Mouse (Mus musculus) midbrain, postnatal 0 days (tissue): Measurements from ENCODE around the gene Olfr218. TPM values are rescaled to one million over a fixed set of nuclear protein-coding genes. Genes with fewer than 3 reads are reported as not detected.
"Not testable (repeated sequence)": the region's sequence is repeated elsewhere in the genome, so short reads cannot be mapped to it uniquely, and the experiment has no call there.

Experiments
- ATAC-seq: fragments of 200-750 bp; cut with Nextera tagmentation; 2 replicates; pipeline ENCODE4 v1.8.0; 2017; ENCODE audit warnings: moderate number of reproducible peaks, mild to moderate bottlenecking, moderate TSS enrichment, moderate library complexity; ENCODE audit not compliant: low FRiP score
- DNase-seq: peaks from one replicate; pipeline ENCODE4 v3.0.0-alpha.2; 2015; ENCODE audit warnings: low spot score
- H3K27ac ChIP-seq: fragments of 300-500 bp; sonication (generic); 2 replicates; pipeline ENCODE4 v1.5.1; 2014; ENCODE audit warnings: low read depth, mild to moderate bottlenecking, low read length, mixed read lengths
- H3K27me3 ChIP-seq: fragments of 300-500 bp; sonication (generic); 2 replicates; pipeline ENCODE4 v1.6.1; 2014; ENCODE audit warnings: low read length, control low read depth, mixed read lengths; ENCODE audit not compliant: insufficient read depth
- H3K36me3 ChIP-seq: fragments of 300-500 bp; sonication (generic); 2 replicates; pipeline ENCODE4 v1.6.1; 2014; ENCODE audit warnings: low read length, control low read depth, mixed read lengths; ENCODE audit not compliant: insufficient read depth
- H3K4me1 ChIP-seq: fragments of 300-500 bp; sonication (generic); 2 replicates; pipeline ENCODE4 v1.6.1; 2014; ENCODE audit warnings: mild to moderate bottlenecking, control low read depth, antibody characterized with exemption, low read length, mixed read lengths; ENCODE audit not compliant: insufficient read depth
- H3K4me2 ChIP-seq: fragments of 300-500 bp; sonication (generic); 2 replicates; pipeline ENCODE4 v1.6.1; 2014; ENCODE audit warnings: low read depth, mild to moderate bottlenecking, low read length, mixed read lengths; ENCODE audit not compliant: poor library complexity, severe bottlenecking
- H3K4me3 ChIP-seq: fragments of 300-500 bp; sonication (generic); 2 replicates; pipeline ENCODE4 v1.5.1; 2014; ENCODE audit warnings: low read depth, mild to moderate bottlenecking, low read length, moderate library complexity
- H3K9ac ChIP-seq: fragments of 300-500 bp; sonication (generic); replicated peaks from 2 replicates; pipeline ENCODE4 v1.6.1; 2014; ENCODE audit warnings: mild to moderate bottlenecking, low read length, moderate library complexity, mixed read lengths; ENCODE audit not compliant: poor library complexity, severe bottlenecking
- H3K9me3 ChIP-seq: fragments of 300-500 bp; sonication (generic); 2 replicates; pipeline ENCODE4 v1.6.1; 2016; ENCODE audit warnings: low read length, control low read depth
- CTCF ChIP-seq: IDR thresholded peaks from 2 replicates; pipeline ENCODE4 v1.5.1; 2016; ENCODE audit warnings: antibody characterized with exemption, mild to moderate bottlenecking
- WGBS: fragments of 180-500 bp; shearing (Covaris S2); extraction: QIAGEN DNeasy Blood & Tissue Kit; methylation state at CpG from one replicate; pipeline ENCODE4 v1.1.7; 2014; 5-methylcytosine and 5-hydroxymethylcytosine counted together
- polyA plus RNA-seq: library from polyadenylated mRNA; unstranded; fragments of >200 nt; fragmentation: Nextera tagmentation; extraction: Ambion mirVana; gene quantifications from 2 replicates; pipeline ENCODE4 v1.2.1, GENCODE M21; 2015
- total RNA-seq: library from RNA; depleted of rRNA; stranded (reverse); fragments of >200 nt; gene quantifications from 2 replicates; pipeline ENCODE4 v1.2.3, GENCODE M21; 2014; rRNA removed

Gene Olfr218
- total and polyA plus RNA-seq, 2 experiments from 2014 or later: not detected

DNA sequence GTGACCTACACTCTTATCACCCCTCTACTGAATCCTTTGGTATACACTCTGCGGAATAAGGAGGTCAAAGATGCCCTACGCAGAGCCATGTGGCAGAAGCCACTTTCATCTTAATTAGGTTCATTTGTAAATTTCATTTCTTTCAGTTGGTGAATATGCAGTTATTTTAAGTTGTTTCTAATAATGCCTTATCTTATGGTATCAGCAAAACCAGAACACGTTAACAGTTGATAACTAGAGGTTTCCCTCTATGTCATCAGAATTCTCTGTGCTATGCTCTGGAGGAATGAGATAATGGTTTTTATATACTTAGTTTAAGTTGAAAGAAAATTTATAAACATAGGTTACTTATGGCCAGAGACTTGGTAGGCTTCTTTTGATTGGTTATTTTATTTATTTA lies 18.9 kb downstream of the Olfr218 start:
- Histone ChIP-seq H3K36me3 (no peaks in the 10 kb centered on the region), H3K9ac (no peak overlapping the region), H3K27ac (no peak overlapping the region), H3K4me2 (no peak overlapping the region), H3K27me3 (no peaks in the 10 kb centered on the region), H3K9me3 (no peaks in the 10 kb centered on the region), H3K4me3 (no peak overlapping the region), H3K4me1 (no peaks in the 10 kb centered on the region)
- no peak for TF ChIP-seq CTCF
- ATAC-seq: no peak
- 93% methylated on average over 3 of the region's 3 CpGs for WGBS
- no peak for DNase-seq

DNA sequence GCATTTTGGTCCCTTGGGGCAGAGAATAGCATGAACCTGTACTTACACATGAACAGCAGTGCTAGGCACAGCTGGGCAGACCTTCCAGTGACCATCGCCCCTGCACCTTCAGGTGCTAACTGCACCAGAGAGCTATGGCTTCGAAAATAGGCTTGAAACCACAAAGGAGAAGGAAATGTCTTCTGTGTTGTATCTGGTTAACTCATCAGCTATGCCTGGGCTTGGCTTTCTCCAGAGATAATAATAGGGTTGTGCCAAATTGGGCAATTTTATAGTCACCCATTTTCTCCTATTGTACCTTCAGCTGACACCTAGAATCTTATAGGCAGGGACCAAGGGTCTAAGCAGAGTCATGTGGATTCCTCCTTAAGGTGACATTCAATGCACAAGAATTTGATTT lies 29.5 kb downstream of the Olfr218 start, which contains the start of gene Fcer1a:
Gene Fcer1a, minus strand, starts transcription at position 134 of the 400 bp plus-strand sequence.
- Histone ChIP-seq H3K27ac (no peak within 1 kb of the TSS), H3K4me3 (no peak within 1 kb of the TSS), H3K9me3 (no peaks in the 10 kb centered on the region), H3K27me3 (no peaks in the 10 kb centered on the region), H3K4me2 (no peak within 1 kb of the TSS), H3K36me3 (no peaks in the 10 kb centered on the region), H3K9ac (no peak within 1 kb of the TSS), H3K4me1 (no peaks in the 10 kb centered on the region)
- DNase-seq (no peak), ATAC-seq (no peak)
- 74% methylated on average over 2 of the region's 2 CpGs for WGBS
- TF ChIP-seq CTCF: no peak

DNA sequence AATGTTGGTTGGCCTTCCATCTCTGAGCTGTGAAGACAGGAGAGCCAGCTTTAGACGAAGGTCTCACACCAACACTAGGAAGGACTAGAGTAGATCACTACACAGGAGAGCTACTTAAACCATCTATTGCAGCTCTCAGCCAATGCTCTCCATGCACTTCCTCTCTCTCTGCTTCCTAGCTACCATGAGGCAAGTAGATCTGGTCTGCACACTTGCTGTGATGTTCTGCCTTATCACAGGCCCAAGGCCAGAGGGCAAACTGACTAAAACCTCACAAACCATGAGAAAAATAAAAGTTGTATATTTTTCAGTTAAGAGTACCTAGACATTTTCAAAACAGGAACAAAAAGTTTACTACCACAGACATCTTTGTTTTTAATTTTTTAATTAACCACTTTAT lies 39.4 kb downstream of the Olfr218 start:
- not testable (repeated sequence) for ATAC-seq, H3K4me2 ChIP-seq, H3K27ac ChIP-seq, H3K4me3 ChIP-seq, DNase-seq, H3K27me3 ChIP-seq, H3K9ac ChIP-seq, H3K9me3 ChIP-seq, H3K4me1 ChIP-seq, H3K36me3 ChIP-seq
- 91% methylated on average over 1 of the region's 1 CpGs for WGBS

DNA sequence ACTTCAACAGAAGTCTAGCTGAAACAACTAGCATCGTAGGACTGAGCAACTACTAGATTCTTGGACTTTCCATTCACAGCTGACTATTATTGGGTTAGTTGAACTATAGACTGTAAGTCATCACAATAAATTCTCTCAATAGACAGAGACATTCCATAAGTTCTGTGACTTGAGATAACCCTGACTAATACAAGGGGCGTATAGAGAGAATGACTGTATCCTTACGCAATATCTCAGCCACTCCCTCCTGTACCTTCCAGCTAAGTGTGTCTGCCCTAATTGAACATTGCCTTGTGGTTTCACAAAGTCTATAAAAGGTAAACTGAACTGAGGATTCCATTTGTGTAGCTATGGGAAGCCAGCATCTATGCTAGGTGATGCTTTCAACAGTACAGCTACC lies 52.3 kb downstream of the Olfr218 start:
- no peak overlapping the region for H3K4me3 ChIP-seq
- ATAC-seq: no peak
- H3K9me3 ChIP-seq: no peaks in the 10 kb centered on the region
- no peak for TF ChIP-seq CTCF
- no peak overlapping the region for H3K9ac ChIP-seq
- no peaks in the 10 kb centered on the region for H3K4me1 ChIP-seq
- no peaks in the 10 kb centered on the region for H3K36me3 ChIP-seq
- H3K4me2 ChIP-seq: no peak overlapping the region
- DNase-seq: no peak
- 96% methylated on average over 3 of the region's 3 CpGs for WGBS
- H3K27ac ChIP-seq: no peak overlapping the region
- no peaks in the 10 kb centered on the region for H3K27me3 ChIP-seq

Other genes with a start within 250 kb of the Olfr218 start
- gene Olfr16, start 247.4 kb upstream of the Olfr218 start, total RNA-seq: not detected in 2 replicates
- not detected in 2 replicates for gene Olfr16, start 247.4 kb upstream of the Olfr218 start, polyA plus RNA-seq
- gene Olfr1408, start 60.4 kb upstream of the Olfr218 start, total RNA-seq: not detected in 2 replicates
- not detected in 2 replicates for gene Olfr1408, start 60.4 kb upstream of the Olfr218 start, polyA plus RNA-seq
- not detected in 2 replicates for gene Olfr1406, start 7.2 kb upstream of the Olfr218 start, total RNA-seq
- gene Olfr1406, start 7.2 kb upstream of the Olfr218 start, polyA plus RNA-seq: not detected in 2 replicates
- not detected in 2 replicates for gene Olfr1404, start 14.6 kb downstream of the Olfr218 start, total RNA-seq
- not detected in 2 replicates for gene Olfr1404, start 14.6 kb downstream of the Olfr218 start, polyA plus RNA-seq
- gene Fcer1a, start 29.4 kb downstream of the Olfr218 start, total RNA-seq: not detected in 2 replicates
- gene Fcer1a, start 29.4 kb downstream of the Olfr218 start, polyA plus RNA-seq: not detected in 2 replicates
- gene Olfr418, start 68.2 kb downstream of the Olfr218 start, total RNA-seq: not detected in 2 replicates
- gene Olfr418, start 68.2 kb downstream of the Olfr218 start, polyA plus RNA-seq: not detected in 2 replicates
- not detected in 2 replicates for gene Mptx2, start 80.0 kb downstream of the Olfr218 start, total RNA-seq
- gene Mptx2, start 80.0 kb downstream of the Olfr218 start, polyA plus RNA-seq: not detected in 2 replicates
- gene Ackr1, start 135.9 kb downstream of the Olfr218 start, total RNA-seq: 38.0 and 52.3 TPM in 2 replicates
- 23.1 and 24.1 TPM in 2 replicates for gene Ackr1, start 135.9 kb downstream of the Olfr218 start, polyA plus RNA-seq
- gene Aim2, start 153.1 kb downstream of the Olfr218 start, total RNA-seq: 0.66 and 2.8 TPM in 2 replicates
- 0.89 and 1.0 TPM in 2 replicates for gene Aim2, start 153.1 kb downstream of the Olfr218 start, polyA plus RNA-seq
- 547 and 554 TPM in 2 replicates for gene Cadm3, start 169.9 kb downstream of the Olfr218 start, total RNA-seq
- gene Cadm3, start 169.9 kb downstream of the Olfr218 start, polyA plus RNA-seq: 53.9 and 60.8 TPM in 2 replicates